Mouse (Mus musculus): Measurements from ENCODE around the gene Zcchc7. TPM values are rescaled to one million over a fixed set of nuclear protein-coding genes. Genes with fewer than 3 reads are reported as not detected.

The Zcchc7 gene
- polyA plus RNA-seq, 1 experiment from 2014 or later: 39.5 TPM

DNA sequence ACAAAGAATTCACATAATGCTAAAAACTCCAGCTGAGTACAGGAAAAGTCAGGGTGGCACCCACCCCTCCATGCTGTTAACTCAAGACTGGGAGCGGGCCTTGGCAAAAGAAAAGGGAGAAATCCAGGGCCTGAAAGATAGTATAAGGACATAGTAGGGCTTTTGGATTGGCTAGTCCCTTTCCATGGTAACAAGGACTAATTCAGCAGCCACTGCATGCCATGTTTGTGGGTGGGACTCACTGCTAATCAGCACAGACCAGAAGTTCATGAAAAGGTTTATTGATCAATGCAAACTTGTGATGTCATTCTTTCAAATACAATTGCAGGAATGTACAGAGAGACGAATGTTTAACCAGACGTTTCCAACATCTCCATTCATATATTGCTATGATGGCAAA is 173.1 kb downstream of the Zcchc7 start:
- Histone ChIP-seq H3K27me3 (replicated peaks; ENCODE audit: control insufficient read depth, insufficient read depth, low read length) (no peaks in the 10 kb centered on the region), H3K4me3 (ENCODE audit: low read depth, low read length) (no peak overlapping the region), H3K27ac (ENCODE audit: low read depth, low read length) (no peak overlapping the region), H3K4me2 (replicated peaks; ENCODE audit: low read depth) (no peak overlapping the region), H3K9me3 (ENCODE audit: control insufficient read depth) (no peaks in the 10 kb centered on the region), H3K9ac (ENCODE audit: low read depth, low read length) (no peak overlapping the region), H3K4me1 (replicated peaks; ENCODE audit: control insufficient read depth, insufficient read depth, low read length) (no peaks in the 10 kb centered on the region), H3K36me3 (ENCODE audit: control insufficient read depth, insufficient read depth) (peaks cover 40% of the 10 kb centered on the region)
- 64% methylated on average over 3 of the region's 3 CpGs for WGBS
- TF ChIP-seq CTCF (IDR thresholded peaks at IDR 0.05; ENCODE audit: low read depth): no peak
- ATAC-seq: no peak

DNA sequence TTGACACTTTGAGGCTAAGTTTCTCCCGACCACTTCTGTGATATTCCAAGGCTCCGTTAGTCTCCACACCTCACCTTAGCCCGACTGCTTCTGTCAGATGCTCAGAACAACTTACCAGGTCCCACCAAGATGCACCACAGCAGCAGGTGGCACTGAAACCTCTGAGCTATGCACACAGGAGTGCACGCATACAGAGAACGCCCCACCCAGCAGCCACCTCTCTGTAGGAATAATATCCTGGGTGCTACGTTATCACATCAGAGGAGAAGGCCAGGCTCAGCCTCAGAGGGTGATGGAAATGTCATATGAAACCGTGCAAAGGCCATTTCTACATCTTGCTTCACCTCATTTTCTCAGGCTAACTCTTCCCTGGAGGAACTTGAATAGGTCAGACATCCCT is 174.7 kb downstream of the Zcchc7 start:
- Histone ChIP-seq H3K9ac (ENCODE audit: low read depth, low read length) (no peak overlapping the region), H3K4me2 (replicated peaks; ENCODE audit: low read depth) (no peak overlapping the region), H3K4me3 (ENCODE audit: low read depth, low read length) (no peak overlapping the region), H3K9me3 (ENCODE audit: control insufficient read depth) (no peaks in the 10 kb centered on the region), H3K36me3 (ENCODE audit: control insufficient read depth, insufficient read depth) (peaks cover 40% of the 10 kb centered on the region), H3K27me3 (replicated peaks; ENCODE audit: control insufficient read depth, insufficient read depth, low read length) (no peaks in the 10 kb centered on the region), H3K4me1 (replicated peaks; ENCODE audit: control insufficient read depth, insufficient read depth, low read length) (no peaks in the 10 kb centered on the region), H3K27ac (ENCODE audit: low read depth, low read length) (no peak overlapping the region)
- WGBS: 89% methylated on average over 7 of the region's 7 CpGs
- TF ChIP-seq CTCF (IDR thresholded peaks at IDR 0.05; ENCODE audit: low read depth): no peak
- no peak for ATAC-seq

GRCm38 (mm10) chr4:44931732-44932131 is 176.1 kb downstream of the Zcchc7 start:
- H3K4me2 ChIP-seq (replicated peaks; ENCODE audit: low read depth): no peak overlapping the region
- no peak overlapping the region for H3K4me3 ChIP-seq (ENCODE audit: low read depth, low read length)
- H3K9me3 ChIP-seq (ENCODE audit: control insufficient read depth): no peaks in the 10 kb centered on the region
- H3K36me3 ChIP-seq (ENCODE audit: control insufficient read depth, insufficient read depth): peaks cover 33% of the 10 kb centered on the region
- H3K4me1 ChIP-seq (replicated peaks; ENCODE audit: control insufficient read depth, insufficient read depth, low read length): no peaks in the 10 kb centered on the region
- no peaks in the 10 kb centered on the region for H3K27me3 ChIP-seq (replicated peaks; ENCODE audit: control insufficient read depth, insufficient read depth, low read length)
- WGBS: 93% methylated on average over 6 of the region's 6 CpGs
- no peak overlapping the region for H3K9ac ChIP-seq (ENCODE audit: low read depth, low read length)
- no peak for ATAC-seq
- TF ChIP-seq CTCF (IDR thresholded peaks at IDR 0.05; ENCODE audit: low read depth): no peak
- no peak overlapping the region for H3K27ac ChIP-seq (ENCODE audit: low read depth, low read length)

- no peak for TF ChIP-seq CTCF (IDR thresholded peaks at IDR 0.05; ENCODE audit: low read depth)
- Histone ChIP-seq H3K27me3 (replicated peaks; ENCODE audit: control insufficient read depth, insufficient read depth, low read length) (no peaks in the 10 kb centered on the region), H3K9me3 (ENCODE audit: control insufficient read depth) (no peaks in the 10 kb centered on the region), H3K27ac (ENCODE audit: low read depth, low read length) (no peak overlapping the region), H3K4me2 (replicated peaks; ENCODE audit: low read depth) (no peak overlapping the region), H3K4me1 (replicated peaks; ENCODE audit: control insufficient read depth, insufficient read depth, low read length) (no peaks in the 10 kb centered on the region), H3K36me3 (ENCODE audit: control insufficient read depth, insufficient read depth) (no peaks in the 10 kb centered on the region), H3K4me3 (ENCODE audit: low read depth, low read length) (no peak overlapping the region), H3K9ac (ENCODE audit: low read depth, low read length) (no peak overlapping the region)
- no peak for ATAC-seq
- WGBS: 78% methylated on average over 8 of the region's 8 CpGs
Observed at GRCm38 (mm10) chr4:44938359-44939340, 183.0 kb downstream of the Zcchc7 start.

DNA sequence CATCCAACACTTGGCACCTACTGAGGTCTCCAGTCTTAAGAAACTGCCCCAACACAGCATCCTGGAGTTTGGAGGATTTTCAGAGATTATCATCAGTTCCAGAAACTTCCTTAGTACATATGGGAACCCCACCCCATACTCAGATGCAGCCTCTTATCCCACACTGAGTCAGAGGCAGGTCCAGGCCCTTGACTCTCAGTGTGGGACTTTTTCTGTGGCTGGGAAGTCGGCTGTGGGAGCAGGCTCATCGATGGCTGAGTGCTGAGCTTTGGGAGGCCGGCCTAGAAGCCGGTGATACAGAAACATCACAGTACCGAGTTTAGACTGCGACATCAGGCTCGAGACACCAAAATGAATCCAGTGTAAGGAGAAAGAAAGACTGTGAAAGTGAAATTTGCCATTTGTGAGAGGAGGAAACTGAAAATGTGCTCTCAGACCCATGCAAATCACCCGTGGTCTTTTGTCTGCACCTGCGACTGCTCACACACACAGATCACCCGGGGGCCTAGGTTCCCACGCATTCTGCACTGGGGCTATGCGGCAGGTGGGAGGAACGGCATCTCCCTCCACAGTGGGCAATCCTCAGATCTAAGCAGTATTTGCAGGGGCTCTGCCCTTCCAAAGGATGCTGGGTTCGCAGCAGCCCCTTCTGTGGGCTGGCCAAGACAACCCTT is 184.0 kb downstream of the Zcchc7 start:
- no peak overlapping the region for H3K27ac ChIP-seq (ENCODE audit: low read depth, low read length)
- 86% methylated on average over 14 of the region's 14 CpGs for WGBS

GRCm38 (mm10) chr4:44940286-44940685 is 184.6 kb downstream of the Zcchc7 start:
- 62% methylated on average over 9 of the region's 9 CpGs for WGBS
- no peak overlapping the region for H3K4me3 ChIP-seq (ENCODE audit: low read depth, low read length)
- no peak for TF ChIP-seq CTCF (IDR thresholded peaks at IDR 0.05; ENCODE audit: low read depth)

More for the DNA sequence above, 184.0 kb downstream of the Zcchc7 start:
- Histone ChIP-seq H3K9ac (ENCODE audit: low read depth, low read length) (no peak overlapping the region), H3K4me1 (replicated peaks; ENCODE audit: control insufficient read depth, insufficient read depth, low read length) (no peaks in the 10 kb centered on the region), H3K9me3 (ENCODE audit: control insufficient read depth) (no peaks in the 10 kb centered on the region), H3K36me3 (ENCODE audit: control insufficient read depth, insufficient read depth) (no peaks in the 10 kb centered on the region), H3K4me3 (ENCODE audit: low read depth, low read length) (no peak overlapping the region), H3K27me3 (replicated peaks; ENCODE audit: control insufficient read depth, insufficient read depth, low read length) (no peaks in the 10 kb centered on the region), H3K4me2 (replicated peaks; ENCODE audit: low read depth) (no peak overlapping the region)
- TF ChIP-seq CTCF (IDR thresholded peaks at IDR 0.05; ENCODE audit: low read depth): no peak
- no peak for ATAC-seq

More at GRCm38 (mm10) chr4:44940286-44940685, 184.6 kb downstream of the Zcchc7 start:
- Histone ChIP-seq H3K36me3 (ENCODE audit: control insufficient read depth, insufficient read depth) (no peaks in the 10 kb centered on the region), H3K27me3 (replicated peaks; ENCODE audit: control insufficient read depth, insufficient read depth, low read length) (no peaks in the 10 kb centered on the region), H3K27ac (ENCODE audit: low read depth, low read length) (no peak overlapping the region), H3K9ac (ENCODE audit: low read depth, low read length) (no peak overlapping the region), H3K4me1 (replicated peaks; ENCODE audit: control insufficient read depth, insufficient read depth, low read length) (no peaks in the 10 kb centered on the region), H3K4me2 (replicated peaks; ENCODE audit: low read depth) (no peak overlapping the region), H3K9me3 (ENCODE audit: control insufficient read depth) (no peaks in the 10 kb centered on the region)
- no peak for ATAC-seq
